Mouse (Mus musculus): ENCODE measurements around the gene Pde11a.

DNA sequence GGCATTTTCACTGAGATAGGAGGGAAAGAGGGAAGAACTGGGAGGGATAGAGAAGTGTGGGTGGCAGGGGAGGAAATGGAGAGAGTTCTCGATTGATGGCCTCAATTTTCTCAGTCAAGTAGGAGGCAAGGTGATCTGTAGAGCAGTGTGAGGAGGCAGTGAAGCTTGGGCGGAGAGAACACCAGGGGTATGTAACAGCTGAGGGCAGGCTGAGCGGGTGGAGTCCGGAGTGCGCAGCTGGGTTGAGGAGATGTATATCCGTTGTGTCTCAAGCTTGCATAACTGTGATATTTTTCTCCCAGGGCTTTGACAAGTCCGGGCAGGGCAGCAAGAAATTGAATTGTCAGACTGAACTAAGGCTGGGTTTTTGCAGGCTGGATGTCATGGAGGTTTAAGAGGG is 281.0 kb downstream of the Pde11a start:
- TF ChIP-seq POLR2A (IDR thresholded peaks at IDR 0.05; ENCODE audit: low read depth, low read length) (no peak), CTCF (IDR thresholded peaks at IDR 0.05; ENCODE audit: extremely low read depth, insufficient read length, insufficient replicate concordance, low read depth, low read length) (no peak)

Measured in small intestine, adult 2 months (tissue).